Mouse (Mus musculus) granulocyte monocyte progenitor cell, adult 5-6 weeks (primary cell): ENCODE results near the gene Cxcl12. TPM values are rescaled to one million over a fixed set of nuclear protein-coding genes. Genes with fewer than 3 reads are reported as not detected.

Experiments
- ATAC-seq: replicated peaks from 2 replicates; pipeline ENCODE4 v1.8.0; 2016; ENCODE audit warnings: mild to moderate bottlenecking, moderate TSS enrichment, inconsistent platforms; ENCODE audit not compliant: poor library complexity, severe bottlenecking
- total RNA-seq, 2 experiments: library from RNA; stranded (forward) in 1 of 2; stranded (reverse) in 1 of 2; fragments of 200-712, 200-1000 nt in 1 of 2; fragments of >200 nt in 1 of 2; fragmentation: Nextera tagmentation in 1 of 2; gene quantifications; 2 replicates each; pipeline ENCODE4 v1.2.3; 2014 to 2017

The Cxcl12 gene
- total RNA-seq, 2 experiments from 2014 or later, result not detected

DNA sequence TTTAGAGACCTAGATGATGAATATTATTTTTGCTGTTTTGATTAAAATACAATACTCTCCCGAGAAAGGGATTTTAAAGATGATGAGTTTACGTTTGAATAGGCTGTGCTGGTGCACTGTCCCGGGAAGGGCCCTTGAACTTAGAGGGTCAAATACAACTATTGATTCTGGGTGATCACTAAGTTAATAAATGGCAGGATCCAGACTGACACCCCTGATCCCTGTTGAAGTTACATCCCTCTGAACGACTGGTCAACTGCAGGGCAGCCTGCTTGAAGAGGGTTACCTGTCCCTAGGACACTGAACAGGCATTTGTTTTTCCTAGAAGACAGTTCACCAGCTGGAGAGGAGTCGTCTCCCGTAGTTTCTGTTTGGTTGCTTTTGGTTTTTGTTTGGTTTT, 4.0 kb downstream of the Cxcl12 start:
- no peak for ATAC-seq

DNA sequence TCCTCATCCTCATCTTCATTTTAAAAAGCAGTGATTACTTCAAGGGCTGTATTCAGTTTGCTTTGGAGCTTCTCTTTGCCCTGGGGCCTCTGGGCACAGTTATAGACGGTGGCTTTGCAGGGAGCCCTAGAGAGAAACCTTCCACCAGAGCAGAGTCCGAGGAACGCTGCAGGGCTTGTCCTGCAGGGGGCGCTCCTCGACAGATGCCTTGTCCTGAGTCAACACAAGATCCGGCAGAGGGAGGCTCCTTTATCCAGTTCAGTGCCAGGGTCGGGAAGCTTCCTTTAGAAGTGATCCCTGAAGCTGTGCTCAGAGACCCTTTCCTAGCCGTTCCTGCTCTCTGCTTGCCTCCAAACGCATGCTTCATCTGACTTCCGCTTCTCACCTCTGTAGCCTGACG, 5.5 kb downstream of the Cxcl12 start:
- peak; percentile 54 for ATAC-seq

DNA sequence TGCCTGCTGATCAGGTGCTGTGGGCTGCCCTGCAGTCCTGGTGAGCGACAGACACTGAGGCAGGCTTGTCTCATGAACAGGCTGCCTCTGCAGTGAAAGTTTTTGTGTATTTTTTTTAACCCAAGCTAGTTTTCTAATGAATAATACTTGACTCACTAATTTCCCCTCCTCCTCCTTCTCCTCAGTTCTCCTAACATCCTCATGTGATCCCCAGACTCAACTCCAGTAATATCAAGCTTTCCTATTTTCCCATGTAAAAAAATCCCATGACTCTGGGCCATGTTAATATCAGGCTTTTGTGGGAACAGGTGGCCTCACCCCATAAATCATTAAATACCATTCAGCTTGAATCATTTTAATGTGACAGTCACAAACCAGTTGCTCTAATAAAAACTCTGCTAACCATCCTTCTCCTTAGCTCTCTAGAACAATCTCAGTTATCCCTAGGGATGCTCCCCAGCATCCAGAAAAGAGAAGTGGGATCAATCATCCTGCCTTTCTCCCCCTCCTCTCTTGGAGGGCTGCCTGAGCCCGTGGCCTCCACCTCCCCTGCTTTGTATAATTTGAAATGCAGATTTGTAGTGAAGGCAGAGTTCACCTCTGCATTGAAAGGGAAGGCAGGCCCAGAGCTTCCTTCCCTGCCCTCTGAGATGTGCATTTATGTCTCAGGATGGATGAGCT, 6.9 kb downstream of the Cxcl12 start:
- ATAC-seq, result no peak

DNA sequence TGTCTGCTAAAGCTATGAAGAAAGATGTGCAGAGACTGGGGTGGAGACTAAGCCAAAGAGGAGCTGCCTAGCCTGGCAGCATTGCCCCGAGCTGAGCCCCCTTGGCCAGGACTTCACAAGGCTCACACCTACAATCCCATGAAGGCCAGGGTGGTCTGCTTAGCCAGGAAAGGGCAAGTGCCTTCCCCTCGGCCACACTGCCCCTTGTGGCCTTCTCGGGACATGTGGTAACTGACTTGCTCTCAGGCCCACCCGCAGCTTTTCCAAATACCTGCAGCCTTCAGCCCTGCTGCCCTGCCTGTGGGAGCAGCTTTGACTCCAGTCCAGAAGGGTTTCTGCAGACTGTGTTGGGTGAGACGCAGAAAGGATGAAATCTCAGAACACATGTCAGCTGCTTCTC, 8.1 kb downstream of the Cxcl12 start:
- peak; percentile 42; the same call in 1 of the 2 replicates for ATAC-seq

DNA sequence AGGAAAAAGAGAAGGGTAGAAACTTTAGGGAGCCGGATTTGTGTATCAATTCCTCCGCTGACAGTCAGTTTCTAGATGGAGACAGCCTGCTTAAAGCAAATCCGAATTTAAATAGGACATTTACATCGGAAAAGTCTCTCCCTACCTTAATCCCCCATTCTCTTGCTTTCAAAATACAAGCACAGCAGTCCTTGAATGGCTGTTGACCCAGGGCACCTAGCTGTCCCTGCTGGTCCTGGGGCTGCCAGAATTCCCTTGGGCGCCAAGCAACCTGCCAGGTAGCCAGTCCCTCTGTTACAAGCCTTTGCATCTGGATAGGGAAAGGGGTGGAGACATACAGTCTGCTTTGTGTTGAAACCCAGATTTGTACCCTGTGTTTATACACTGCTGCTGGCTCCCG, 12.0 kb downstream of the Cxcl12 start:
- no peak for ATAC-seq

DNA sequence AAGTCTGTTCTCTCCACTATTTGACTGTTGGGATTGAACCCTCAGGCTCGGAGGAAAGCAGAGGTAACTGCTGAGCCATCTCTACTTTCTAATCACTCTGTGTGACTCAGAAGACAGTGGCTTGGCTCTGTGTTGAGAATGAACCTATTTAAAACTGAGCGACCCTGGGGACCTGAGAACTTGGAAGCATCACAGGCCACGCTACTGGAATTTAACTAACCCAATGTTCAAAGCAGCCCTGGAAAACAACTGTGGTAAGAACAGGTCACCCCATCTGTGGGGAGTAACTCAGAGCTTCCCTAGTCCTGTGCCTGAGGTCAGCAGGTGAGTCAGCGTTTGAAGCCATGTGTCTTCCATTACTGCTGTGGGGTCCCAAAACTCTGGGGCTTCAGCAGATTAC, 17.0 kb downstream of the Cxcl12 start:
- no peak for ATAC-seq

DNA sequence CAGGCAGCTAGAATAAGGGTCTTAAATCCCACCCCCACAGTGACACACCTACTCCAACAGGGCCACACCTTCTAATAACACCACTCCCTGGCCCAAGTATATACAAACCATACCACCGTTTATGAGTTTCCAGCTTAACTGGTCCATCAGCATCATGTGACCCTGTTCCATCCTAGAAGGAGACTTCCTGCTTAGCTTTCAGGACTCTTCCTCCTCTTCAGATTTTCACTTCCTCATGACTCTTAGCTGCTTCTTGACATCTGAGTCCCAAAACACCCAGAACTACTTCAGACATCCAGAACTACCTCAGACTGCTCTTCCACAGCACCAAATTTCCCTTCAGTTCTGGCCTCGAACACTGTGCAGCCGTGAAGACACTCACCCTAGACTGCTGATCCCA, 22.1 kb downstream of the Cxcl12 start:
- peak; percentile 88 for ATAC-seq

DNA sequence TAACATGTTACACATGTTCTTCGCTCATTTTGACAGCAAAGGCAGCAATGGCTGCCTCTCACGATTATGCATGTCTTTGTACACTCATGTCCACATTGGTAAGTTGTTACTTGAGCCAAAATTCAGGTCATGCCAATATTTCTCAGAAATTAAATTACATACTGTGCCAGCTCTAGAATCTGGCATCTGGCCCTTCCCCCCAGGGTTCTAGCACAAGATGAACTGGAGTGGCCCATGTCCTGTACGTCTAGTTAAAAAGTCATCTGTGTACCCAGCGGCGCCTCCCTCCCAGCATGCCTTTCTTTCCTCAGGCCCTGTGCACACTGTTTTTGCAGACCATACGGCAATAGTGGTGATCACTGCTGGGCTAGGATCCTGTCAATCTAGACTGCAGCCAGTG, 23.4 kb downstream of the Cxcl12 start:
- ATAC-seq, result no peak

DNA sequence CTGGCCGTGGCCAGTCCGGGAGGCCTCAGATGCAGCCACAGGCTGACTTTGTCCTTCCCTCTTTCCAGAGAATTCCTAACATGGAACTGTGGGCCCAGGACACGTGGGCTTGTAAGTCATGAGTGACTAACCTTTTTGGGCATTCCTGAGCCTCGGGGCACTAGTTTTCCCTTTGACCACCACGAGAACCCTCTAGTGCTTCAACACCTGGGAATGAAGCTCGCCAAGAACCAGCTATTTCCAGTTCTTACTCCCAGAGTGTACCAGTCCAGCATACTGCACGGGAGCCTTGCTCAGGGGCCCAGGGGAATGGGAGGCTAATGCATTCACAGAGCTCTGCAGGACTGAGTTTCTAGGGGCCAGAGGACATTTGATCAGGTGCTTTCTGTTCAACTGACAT, 24.3 kb downstream of the Cxcl12 start:
- no peak for ATAC-seq

DNA sequence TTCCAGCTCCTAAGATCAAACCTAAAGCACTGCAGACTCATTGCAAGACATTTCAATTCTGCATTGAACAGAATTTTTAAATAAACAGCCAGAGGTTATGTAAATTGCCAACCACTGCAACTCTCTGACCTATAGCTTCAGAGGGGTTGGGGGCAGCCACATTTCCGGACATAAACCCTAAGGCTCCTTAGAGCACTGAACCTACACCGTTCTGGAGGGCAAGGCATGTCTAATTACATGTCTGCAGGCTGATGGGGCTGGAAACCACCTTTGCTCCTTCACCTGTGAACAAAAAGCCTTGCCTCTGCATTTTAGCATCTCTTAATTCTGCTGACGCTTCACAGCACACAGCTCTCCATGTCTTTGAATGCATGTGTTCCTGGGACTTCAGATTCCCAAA, 26.9 kb downstream of the Cxcl12 start:
- no peak for ATAC-seq

DNA sequence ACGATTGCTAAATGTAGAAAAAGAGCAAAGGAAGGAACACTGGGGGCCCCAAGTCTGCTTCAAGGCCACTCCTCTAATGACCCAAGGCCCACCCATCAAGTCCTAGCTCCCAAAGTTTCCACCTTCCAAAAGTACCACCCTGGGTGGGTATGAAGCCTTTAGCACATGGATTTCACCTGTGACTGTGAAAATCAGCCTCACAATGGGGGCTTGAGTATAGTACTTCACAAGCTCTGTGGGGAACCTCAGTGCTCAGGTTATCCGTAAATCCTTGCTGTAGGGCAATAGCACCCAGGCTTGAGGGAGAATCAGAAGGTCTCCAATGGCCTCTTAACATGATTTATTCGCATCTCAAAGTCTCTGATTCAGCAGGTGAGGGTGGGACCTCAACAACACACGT, 30.5 kb downstream of the Cxcl12 start:
- no peak for ATAC-seq

DNA sequence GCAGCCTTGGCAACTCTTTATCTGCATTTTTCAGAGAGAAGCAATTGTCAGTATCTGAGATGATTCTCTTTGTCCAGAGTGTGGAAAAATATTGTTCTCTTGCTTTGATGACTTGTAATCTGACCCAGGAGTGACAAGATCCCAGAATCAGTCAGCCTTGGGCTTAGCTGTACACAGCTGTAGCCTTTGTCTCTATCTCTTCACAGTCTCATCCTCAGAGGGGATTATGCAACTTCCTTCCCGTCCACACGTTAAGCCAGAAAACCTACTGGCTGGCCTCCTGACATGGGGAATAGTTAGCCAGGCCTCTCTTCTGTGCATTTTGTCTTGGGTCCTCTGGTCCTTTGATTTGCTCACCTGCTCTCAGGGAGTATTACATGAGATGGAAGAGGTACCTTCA, 31.4 kb downstream of the Cxcl12 start:
- peak; percentile 61 for ATAC-seq

DNA sequence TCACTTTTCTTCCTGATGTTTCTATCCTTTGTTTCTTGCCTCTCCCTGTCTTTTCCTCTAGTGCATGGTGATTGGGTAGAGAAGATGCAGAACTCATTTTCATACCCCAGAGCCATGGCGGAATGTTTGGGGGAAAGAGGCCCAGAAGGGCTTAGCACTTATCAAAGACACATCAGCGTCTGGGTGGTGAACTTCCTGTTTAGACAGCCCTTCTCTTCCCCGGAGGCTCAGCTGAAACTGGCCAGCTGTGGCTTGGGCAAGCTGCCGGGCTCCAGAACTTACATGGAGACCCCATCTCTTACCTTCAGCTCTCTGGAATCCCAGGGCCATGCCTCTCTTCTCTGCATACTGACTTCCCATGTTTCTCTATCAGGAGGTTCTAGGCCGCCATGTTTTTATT, 32.6 kb downstream of the Cxcl12 start:
- peak; percentile 52; the same call in 1 of the 2 replicates for ATAC-seq

DNA sequence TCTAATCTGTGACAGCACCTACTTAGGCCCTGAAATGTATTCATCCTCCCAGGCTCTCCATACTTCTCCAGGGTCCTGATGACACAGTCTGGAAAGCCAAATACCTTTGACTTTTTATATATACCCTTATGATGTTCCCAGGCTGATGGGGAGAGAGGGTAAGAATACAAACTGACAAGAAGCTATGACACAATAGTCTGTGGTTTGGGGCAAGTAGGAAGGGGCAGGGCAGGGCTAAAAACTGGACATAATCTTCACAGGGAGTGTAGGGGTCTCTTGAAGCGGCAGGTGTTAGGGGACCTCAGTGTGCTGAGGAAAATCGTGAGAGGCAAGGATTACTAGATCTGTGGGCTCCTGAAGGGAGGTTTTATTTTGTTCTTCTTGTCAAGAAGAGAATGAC, 33.1 kb downstream of the Cxcl12 start:
- no peak for ATAC-seq

DNA sequence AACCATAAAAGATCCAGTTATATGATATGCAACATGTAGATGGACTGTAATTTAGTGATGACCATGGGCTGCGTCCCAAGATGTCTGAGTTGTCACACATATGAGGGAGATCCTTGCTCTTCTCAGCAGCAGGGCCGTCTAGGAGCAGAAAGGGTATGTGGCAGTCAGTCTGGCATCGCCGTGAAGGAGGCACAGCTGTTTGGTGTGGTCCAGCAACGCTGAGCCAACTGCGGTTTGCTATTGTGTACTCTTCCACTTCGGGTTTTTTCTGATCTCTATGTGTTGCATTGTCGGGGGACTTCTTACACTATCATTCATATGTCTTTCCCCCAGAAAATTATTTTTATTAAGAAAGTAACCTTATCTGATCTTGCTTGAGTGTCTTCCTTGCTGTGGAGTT, 33.5 kb downstream of the Cxcl12 start:
- ATAC-seq, result no peak

DNA sequence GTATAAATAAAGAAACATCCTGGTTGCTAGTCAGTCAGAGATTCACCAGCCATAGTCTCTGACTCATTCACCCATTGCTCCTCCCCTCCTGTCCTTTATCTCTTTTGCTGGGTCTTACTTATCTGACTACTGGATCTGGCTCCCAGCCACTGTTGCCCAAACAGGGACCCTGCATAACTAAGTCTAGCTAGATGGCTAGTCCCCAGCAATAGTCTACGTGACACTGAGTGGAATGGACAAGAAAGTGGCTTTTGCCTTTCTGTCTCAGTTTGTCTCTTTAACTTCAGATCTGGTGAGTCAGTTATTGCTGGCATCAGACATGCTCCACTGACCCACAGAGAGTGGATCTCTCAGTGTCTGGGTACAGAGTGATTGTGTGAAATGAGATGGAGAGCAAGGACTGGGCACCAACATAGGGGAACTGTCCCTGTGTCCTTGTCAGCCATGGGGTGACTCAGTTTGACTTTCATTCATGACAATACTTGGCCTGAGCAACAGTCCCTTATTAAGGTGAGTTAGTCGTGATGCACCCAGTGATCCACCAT, 34.6 kb downstream of the Cxcl12 start:
- no peak for ATAC-seq

DNA sequence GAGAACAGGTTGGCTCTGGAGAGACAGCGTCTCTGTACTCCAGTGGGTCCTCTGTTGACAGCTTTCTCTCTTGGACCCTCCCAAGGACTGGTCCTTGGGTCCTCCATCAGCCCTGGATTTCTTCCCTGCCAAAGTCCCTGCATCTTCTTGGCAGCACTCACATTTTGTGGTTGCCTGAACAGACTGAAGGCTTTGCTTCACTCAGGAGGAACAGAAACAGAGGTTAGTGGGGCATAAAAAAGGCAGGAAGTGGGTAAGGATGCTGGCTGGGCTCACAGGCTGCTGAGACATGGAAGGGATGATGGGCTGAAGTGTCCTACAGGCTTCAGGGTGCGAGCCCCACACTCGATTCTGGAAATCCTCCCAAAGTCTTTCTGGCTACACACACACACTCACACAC, 35.8 kb downstream of the Cxcl12 start:
- ATAC-seq, result peak; percentile 67

DNA sequence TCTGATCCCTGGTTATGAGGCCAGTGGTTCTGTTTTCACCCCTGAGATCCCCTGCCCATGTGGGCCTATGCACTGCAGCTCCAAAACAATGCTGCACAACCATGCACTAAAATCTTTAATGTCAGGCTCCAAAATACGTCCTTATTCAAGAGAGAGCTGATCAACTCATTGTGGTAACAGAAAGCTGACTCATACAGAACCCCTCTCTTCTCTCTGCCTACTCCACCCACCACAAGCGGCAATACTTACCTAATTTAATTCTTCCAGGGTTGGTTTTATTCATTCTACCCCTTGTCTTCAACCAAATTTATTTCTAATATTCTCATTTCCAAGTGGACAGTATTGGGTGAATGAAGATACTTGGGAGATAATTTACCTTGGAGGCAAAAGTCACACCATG, 38.5 kb downstream of the Cxcl12 start:
- no peak for ATAC-seq

DNA sequence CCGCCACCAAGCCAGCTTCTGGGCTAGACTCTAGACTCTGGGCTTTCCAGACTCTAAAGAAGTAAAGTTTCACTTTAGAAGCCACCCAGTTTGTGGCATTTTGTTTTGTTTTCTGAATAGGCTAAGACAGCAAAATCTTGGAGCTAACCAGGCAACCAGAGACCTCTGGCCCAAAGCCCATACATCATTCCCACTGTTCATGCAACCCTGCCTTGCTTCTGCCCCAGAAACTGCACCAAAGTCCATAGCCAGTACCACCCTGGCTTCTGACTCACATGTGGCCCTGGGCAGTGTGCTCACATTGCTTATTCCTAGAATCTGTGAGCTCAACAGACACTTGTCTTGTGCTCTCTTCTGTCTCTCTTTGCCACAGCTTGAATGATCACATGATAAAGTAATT, 39.0 kb downstream of the Cxcl12 start:
- no peak for ATAC-seq

DNA sequence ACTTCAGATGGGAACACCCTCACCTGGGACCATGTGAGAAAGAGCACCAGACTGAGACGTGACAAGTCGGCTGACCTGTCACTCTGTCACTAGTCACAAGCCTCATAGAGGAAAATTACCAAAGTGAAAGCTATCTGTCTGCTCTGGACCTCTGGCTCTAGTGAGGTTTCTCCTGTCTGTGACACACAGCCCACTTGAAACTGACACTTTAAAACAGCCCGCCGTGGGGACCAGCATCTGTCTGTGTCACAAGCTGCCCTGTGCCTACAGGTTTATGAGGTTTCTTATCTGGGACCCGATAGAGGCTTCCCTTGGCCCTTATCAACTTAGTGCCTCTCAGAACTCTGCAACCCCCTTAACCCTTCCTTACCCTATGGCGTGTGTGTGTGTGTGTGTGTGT, 41.8 kb downstream of the Cxcl12 start:
- ATAC-seq, result no peak

DNA sequence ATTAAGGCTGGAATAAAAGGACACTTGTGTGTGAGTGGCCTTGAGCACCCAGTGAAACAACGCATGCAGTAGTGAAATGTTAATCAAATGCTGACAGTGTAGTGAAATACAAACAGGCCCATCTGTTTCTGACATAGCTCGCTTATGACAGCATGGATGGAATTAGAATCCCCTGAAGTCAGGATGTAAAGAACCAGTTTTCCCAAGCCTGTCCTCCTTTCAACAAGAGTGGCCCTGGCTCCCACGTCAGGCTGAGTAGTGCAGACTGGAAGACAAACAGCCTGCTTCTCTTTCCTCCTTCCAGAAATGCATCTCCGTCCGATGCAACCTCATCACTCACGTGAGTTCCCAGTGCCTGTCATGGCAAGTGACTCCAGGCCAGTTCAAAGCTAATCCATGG, 42.2 kb downstream of the Cxcl12 start:
- ATAC-seq, result no peak

DNA sequence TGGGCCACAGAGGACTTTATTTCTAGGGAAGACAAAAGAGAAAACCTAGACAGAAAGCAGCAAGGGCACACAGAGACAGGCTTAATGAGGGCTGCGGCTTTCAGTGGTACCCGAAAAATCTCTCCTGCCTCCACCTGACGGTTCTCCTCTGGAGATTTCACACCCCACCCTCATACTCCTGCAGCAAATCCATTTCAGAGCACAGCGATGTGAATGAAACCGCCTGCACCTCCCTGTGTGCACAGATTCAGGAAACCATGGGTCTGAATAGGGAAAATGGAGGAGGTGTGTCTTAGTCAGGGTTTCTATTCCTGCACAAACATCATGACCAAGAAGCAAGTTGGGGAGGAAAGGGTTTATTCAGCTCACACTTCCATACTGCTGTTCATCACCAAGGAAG, 46.2 kb downstream of the Cxcl12 start:
- ATAC-seq, result no peak
